Mouse (Mus musculus) MEL-GATA-1-ER (cell line): Measurements from ENCODE around the gene Tmub1.

Source experiments
- DNase-seq: peaks from one replicate; pipeline ENCODE4 v3.0.0-alpha.2; 2012; ENCODE audit warnings: low read depth; ENCODE audit errors: extremely low read depth

Tmub1 gene

GRCm38 (mm10) chr5:24453985-24454303 lies 6.3 kb upstream of the Tmub1 start:
- DNase-seq: no peak

- DNase-seq: no peak
These were observed 5.8 kb upstream of the Tmub1 start for GRCm38 (mm10) chr5:24453283-24453984.

- DNase-seq: no peak
These were observed 5.1 kb upstream of the Tmub1 start for GRCm38 (mm10) chr5:24452691-24453233.

- no peak for DNase-seq
These were observed 4.5 kb upstream of the Tmub1 start, which contains the start of gene Agap3 for GRCm38 (mm10) chr5:24452030-24452690. Gene Agap3, plus strand, starts transcription at chr5:24452177.

GRCm38 (mm10) chr5:24451264-24452029 lies 3.8 kb upstream of the Tmub1 start:
- DNase-seq: peak; percentile 81

GRCm38 (mm10) chr5:24446630-24447029 lies 1.0 kb downstream of the Tmub1 start:
- DNase-seq: no peak

- no peak for DNase-seq
These were observed 2.1 kb downstream of the Tmub1 start for GRCm38 (mm10) chr5:24445428-24446080.

GRCm38 (mm10) chr5:24444746-24445427 lies 2.8 kb downstream of the Tmub1 start, which contains the start of gene Fastk:
Gene Fastk, minus strand, starts transcription at chr5:24445287.
- DNase-seq: no peak

GRCm38 (mm10) chr5:24443927-24444326 lies 3.7 kb downstream of the Tmub1 start:
- no peak for DNase-seq

- no peak for DNase-seq
These were observed 4.5 kb downstream of the Tmub1 start for GRCm38 (mm10) chr5:24443204-24443603.

- DNase-seq: no peak
These were observed 5.6 kb downstream of the Tmub1 start for GRCm38 (mm10) chr5:24442029-24442428.

- no peak for DNase-seq
These were observed 6.5 kb downstream of the Tmub1 start for GRCm38 (mm10) chr5:24441187-24441586.

- DNase-seq: no peak
These were observed 13.7 kb downstream of the Tmub1 start for GRCm38 (mm10) chr5:24433993-24434392.

- DNase-seq: no peak
These were observed 19.1 kb downstream of the Tmub1 start for GRCm38 (mm10) chr5:24428596-24428995.

GRCm38 (mm10) chr5:24427981-24428402 lies 19.7 kb downstream of the Tmub1 start:
- no peak for DNase-seq

GRCm38 (mm10) chr5:24427285-24427633 lies 20.4 kb downstream of the Tmub1 start:
- no peak for DNase-seq

GRCm38 (mm10) chr5:24426556-24427284 lies 20.9 kb downstream of the Tmub1 start:
- no peak for DNase-seq

GRCm38 (mm10) chr5:24426037-24426432 lies 21.6 kb downstream of the Tmub1 start:
- DNase-seq: no peak

- no peak for DNase-seq
These were observed 22.1 kb downstream of the Tmub1 start for GRCm38 (mm10) chr5:24425421-24426036.
